Mouse (Mus musculus): ENCODE results near the gene Ttc23.

GRCm38 (mm10) chr7:67630817-67631216, 16.4 kb upstream of the Ttc23 start:
- no peak for TF ChIP-seq POLR2A (IDR thresholded peaks at IDR 0.05; ENCODE audit: control insufficient read depth in 1 of 2, insufficient read depth in 1 of 2, low read depth in 1 of 2, low read length in 2 of 2, poor library complexity in 1 of 2)
- no peak; the same call in none of the 2 replicates for TF ChIP-seq RAD21 (IDR thresholded peaks at IDR 0.05; ENCODE audit: low read depth, low read length)
